Mouse (Mus musculus) ES-E14 (cell line): ENCODE measurements around the gene Gm17087.

Source experiments
- CHD2 ChIP-seq: IDR thresholded peaks from 2 replicates; pipeline ENCODE4 v1.6.1; 2014; ENCODE audit warnings: mild to moderate bottlenecking, low read depth, low read length, inconsistent platforms
- HCFC1 ChIP-seq: IDR thresholded peaks from 2 replicates; pipeline ENCODE4 v1.6.1; 2012; ENCODE audit warnings: low read length, inconsistent platforms, borderline replicate concordance; ENCODE audit not compliant: insufficient read depth
- MAFK ChIP-seq: IDR thresholded peaks from 2 replicates; pipeline ENCODE4 v1.6.1; 2014; ENCODE audit warnings: mild to moderate bottlenecking, low read depth, low read length, inconsistent platforms; ENCODE audit not compliant: insufficient read depth
- ZC3H11A ChIP-seq: IDR thresholded peaks from 2 replicates; pipeline ENCODE4 v1.6.1; 2012; ENCODE audit warnings: low read depth, mild to moderate bottlenecking, inconsistent platforms, low read length, borderline replicate concordance
- ZNF384 ChIP-seq: IDR thresholded peaks from 2 replicates; pipeline ENCODE4 v1.6.1; 2012; ENCODE audit warnings: low read depth, low read length, inconsistent platforms

DNA sequence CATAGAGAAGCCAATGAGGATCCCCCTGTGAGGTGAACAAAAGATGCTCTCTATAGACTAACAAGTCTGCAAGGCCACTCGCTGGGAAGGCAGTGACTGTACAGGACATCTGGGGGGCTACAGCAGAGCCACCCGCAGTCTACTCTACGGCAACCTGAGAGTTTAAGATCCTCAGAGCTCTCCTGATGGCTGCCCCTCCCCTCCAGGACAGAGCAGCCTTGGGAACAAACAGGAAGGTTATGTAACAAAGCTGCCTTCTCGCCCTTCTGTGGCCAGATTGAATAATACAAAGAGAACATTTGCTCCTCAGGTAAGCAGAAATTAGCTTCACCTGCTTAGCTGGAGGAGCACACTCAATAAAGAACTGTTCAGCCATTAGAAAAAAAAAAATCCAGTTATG is 34.1 kb downstream of the Gm17087 start:
- TF ChIP-seq ZC3H11A (no peak), ZNF384 (no peak), MAFK (no peak), HCFC1 (no peak), CHD2 (no peak)
